Mouse (Mus musculus) ZHBTc4 (cell line): ENCODE data around the gene Grb14.

Experiments used
- DNase-seq: peaks from one replicate; pipeline ENCODE4 v3.0.0-alpha.2; 2011; ENCODE audit warnings: low read depth, low spot score

Gene Grb14

GRCm38 (mm10) chr2:64878275-64878674, 146.5 kb downstream of the Grb14 start:
- DNase-seq, result no peak
